Mouse (Mus musculus) midbrain, embryonic 15.5 days (tissue): Measurements from ENCODE around the gene Catsperg1. TPM values are rescaled to one million over a fixed set of nuclear protein-coding genes. Genes with fewer than 3 reads are reported as not detected.

Experiments
- ATAC-seq: fragments of 200-750 bp; cut with Nextera tagmentation; replicated peaks from 2 replicates; pipeline ENCODE4 v1.8.0; 2017; ENCODE audit warnings: moderate TSS enrichment
- H3K27ac ChIP-seq: fragments of 300-500 bp; sonication (generic); 2 replicates; pipeline ENCODE4 v1.5.1; 2015; ENCODE audit warnings: mild to moderate bottlenecking, inconsistent platforms
- H3K27me3 ChIP-seq: fragments of 300-500 bp; sonication (generic); replicated peaks from 2 replicates; pipeline ENCODE4 v1.6.1; 2015; ENCODE audit warnings: inconsistent platforms
- H3K36me3 ChIP-seq: fragments of 300-500 bp; sonication (generic); replicated peaks from 2 replicates; pipeline ENCODE4 v1.6.1; 2015; ENCODE audit warnings: inconsistent platforms
- H3K4me1 ChIP-seq: fragments of 300-500 bp; sonication (generic); 2 replicates; pipeline ENCODE4 v1.6.1; 2015; ENCODE audit warnings: inconsistent platforms
- H3K4me2 ChIP-seq: fragments of 300-500 bp; sonication (generic); 2 replicates; pipeline ENCODE4 v1.6.1; 2015; ENCODE audit warnings: inconsistent platforms, mild to moderate bottlenecking, moderate library complexity
- H3K4me3 ChIP-seq: fragments of 300-500 bp; sonication (generic); 2 replicates; pipeline ENCODE4 v1.5.1; 2015; ENCODE audit warnings: mild to moderate bottlenecking, inconsistent platforms
- H3K9ac ChIP-seq: fragments of 300-500 bp; sonication (generic); 2 replicates; pipeline ENCODE4 v1.6.1; 2015; ENCODE audit warnings: mild to moderate bottlenecking, inconsistent platforms
- H3K9me3 ChIP-seq: fragments of 300-500 bp; sonication (generic); 2 replicates; pipeline ENCODE4 v1.6.1; 2016; ENCODE audit warnings: inconsistent platforms
- WGBS: fragments of 180-500 bp; shearing (Covaris S2); methylation state at CpG from one replicate; pipeline ENCODE4 v1.1.7; 2015; ENCODE audit warnings: mixed read lengths; 5-methylcytosine and 5-hydroxymethylcytosine counted together
- polyA plus RNA-seq: library from polyadenylated mRNA; unstranded; fragments of >200 nt; fragmentation: Nextera tagmentation; extraction: Ambion mirVana; gene quantifications from 2 replicates; pipeline ENCODE4 v1.2.1, GENCODE M21; 2015

Gene Catsperg1
- polyA plus RNA-seq, result 4.2 and 5.3 TPM in 2 replicates

GRCm38 (mm10) chr7:29213675-29214082 is at the start of gene Catsperg1:
Gene Catsperg1, minus strand, starts transcription at chr7:29214035.
- WGBS, result 2% methylated on average over 20 of the region's 20 CpGs
- H3K9me3 ChIP-seq, result no peaks in the 10 kb centered on the region
- H3K36me3 ChIP-seq, result no peaks in the 10 kb centered on the region
- peaks cover 7% of the 10 kb centered on the region; the same call in 1 of the 2 replicates for H3K27me3 ChIP-seq
- H3K4me2 ChIP-seq, result peak within 1 kb of the TSS; percentile 53
- peaks cover 16% of the 10 kb centered on the region for H3K4me1 ChIP-seq
- H3K4me3 ChIP-seq, result peak within 1 kb of the TSS; percentile 33
- peak within 1 kb of the TSS; percentile 65 for H3K27ac ChIP-seq
- peak; percentile 88 for ATAC-seq
- no peak within 1 kb of the TSS for H3K9ac ChIP-seq

GRCm38 (mm10) chr7:29262151-29262550 is 48.3 kb upstream of the Catsperg1 start:
- Histone ChIP-seq H3K4me1 (0 out of 2 replicates have a peak, but pooled peaks cover 5% of the 10 kb centered on the region), H3K27ac (no peak overlapping the region), H3K9me3 (no peaks in the 10 kb centered on the region), H3K36me3 (no peaks in the 10 kb centered on the region), H3K4me2 (no peak overlapping the region), H3K27me3 (no peaks in the 10 kb centered on the region), H3K9ac (no peak overlapping the region), H3K4me3 (no peak overlapping the region)
- no peak for ATAC-seq
- 86% methylated on average over 6 of the region's 6 CpGs for WGBS

GRCm38 (mm10) chr7:29259781-29260730 is 46.2 kb upstream of the Catsperg1 start:
- H3K4me1 ChIP-seq, result 0 out of 2 replicates have a peak, but pooled peaks cover 5% of the 10 kb centered on the region
- H3K4me3 ChIP-seq, result no peak overlapping the region
- H3K36me3 ChIP-seq, result no peaks in the 10 kb centered on the region
- no peak overlapping the region for H3K4me2 ChIP-seq
- H3K9ac ChIP-seq, result no peak overlapping the region
- H3K27ac ChIP-seq, result no peak overlapping the region
- WGBS, result 62% methylated on average over 10 of the region's 10 CpGs
- H3K27me3 ChIP-seq, result no peaks in the 10 kb centered on the region
- no peaks in the 10 kb centered on the region for H3K9me3 ChIP-seq
- ATAC-seq, result 0 out of 2 replicates have a peak, but pooled peaks have one; percentile 27

GRCm38 (mm10) chr7:29257368-29257767 is 43.5 kb upstream of the Catsperg1 start:
- ATAC-seq, result no peak
- no peak overlapping the region for H3K9ac ChIP-seq
- H3K4me2 ChIP-seq, result no peak overlapping the region
- H3K27me3 ChIP-seq, result no peaks in the 10 kb centered on the region
- H3K27ac ChIP-seq, result no peak overlapping the region
- H3K4me3 ChIP-seq, result no peak overlapping the region
- no peaks in the 10 kb centered on the region for H3K9me3 ChIP-seq
- no peaks in the 10 kb centered on the region for H3K36me3 ChIP-seq
- 100% methylated on average over 1 of the region's 1 CpGs for WGBS
- H3K4me1 ChIP-seq, result 0 out of 2 replicates have a peak, but pooled peaks cover 5% of the 10 kb centered on the region

- no peak overlapping the region for H3K4me2 ChIP-seq
- WGBS, result 83% methylated on average over 4 of the region's 4 CpGs
These were observed 42.0 kb upstream of the Catsperg1 start for GRCm38 (mm10) chr7:29255875-29256274.

GRCm38 (mm10) chr7:29253842-29254241 is 40.0 kb upstream of the Catsperg1 start:
- no peak for ATAC-seq
- WGBS, result 55% methylated on average over 5 of the region's 5 CpGs

More at GRCm38 (mm10) chr7:29255875-29256274, 42.0 kb upstream of the Catsperg1 start:
- no peak overlapping the region for H3K27ac ChIP-seq
- H3K9ac ChIP-seq, result no peak overlapping the region
- ATAC-seq, result no peak
- no peaks in the 10 kb centered on the region for H3K27me3 ChIP-seq
- H3K4me1 ChIP-seq, result 0 out of 2 replicates have a peak, but pooled peaks cover 5% of the 10 kb centered on the region
- H3K4me3 ChIP-seq, result no peak overlapping the region
- no peaks in the 10 kb centered on the region for H3K36me3 ChIP-seq
- H3K9me3 ChIP-seq, result no peaks in the 10 kb centered on the region

GRCm38 (mm10) chr7:29251166-29251565 is 37.3 kb upstream of the Catsperg1 start:
- WGBS, result 89% methylated on average over 3 of the region's 3 CpGs
- Histone ChIP-seq H3K9ac (no peak overlapping the region), H3K27me3 (peaks cover 14% of the 10 kb centered on the region), H3K4me3 (no peak overlapping the region), H3K9me3 (no peaks in the 10 kb centered on the region), H3K36me3 (no peaks in the 10 kb centered on the region), H3K27ac (no peak overlapping the region), H3K4me1 (peaks cover 7% of the 10 kb centered on the region; the same call in 1 of the 2 replicates), H3K4me2 (no peak overlapping the region)
- ATAC-seq, result no peak

More at GRCm38 (mm10) chr7:29253842-29254241, 40.0 kb upstream of the Catsperg1 start:
- no peak overlapping the region for H3K4me2 ChIP-seq
- H3K9ac ChIP-seq, result no peak overlapping the region
- H3K27me3 ChIP-seq, result no peaks in the 10 kb centered on the region
- H3K9me3 ChIP-seq, result no peaks in the 10 kb centered on the region
- H3K36me3 ChIP-seq, result no peaks in the 10 kb centered on the region
- H3K4me3 ChIP-seq, result no peak overlapping the region
- H3K4me1 ChIP-seq, result no peaks in the 10 kb centered on the region
- H3K27ac ChIP-seq, result no peak overlapping the region

GRCm38 (mm10) chr7:29248261-29248841 is 34.5 kb upstream of the Catsperg1 start, which contains the start of gene 2200002D01Rik:
Gene 2200002D01Rik, minus strand, starts transcription at chr7:29248466.
- Histone ChIP-seq H3K4me1 (peaks cover 7% of the 10 kb centered on the region; the same call in 1 of the 2 replicates), H3K27me3 (peaks cover 14% of the 10 kb centered on the region), H3K9me3 (no peaks in the 10 kb centered on the region), H3K27ac (no peak within 1 kb of the TSS), H3K9ac (no peak within 1 kb of the TSS), H3K36me3 (no peaks in the 10 kb centered on the region), H3K4me2 (peak within 1 kb of the TSS; percentile 33), H3K4me3 (0 out of 2 replicates have a peak within 1 kb of the TSS, but pooled peaks have one; percentile 13)
- WGBS, result 13% methylated on average over 20 of the region's 20 CpGs
- ATAC-seq, result no peak

GRCm38 (mm10) chr7:29247706-29248105 is 33.9 kb upstream of the Catsperg1 start:
- no peak overlapping the region for H3K9ac ChIP-seq

GRCm38 (mm10) chr7:29247314-29247700 is 33.5 kb upstream of the Catsperg1 start:
- H3K9me3 ChIP-seq, result no peaks in the 10 kb centered on the region
- peaks cover 7% of the 10 kb centered on the region; the same call in 1 of the 2 replicates for H3K4me1 ChIP-seq
- no peak overlapping the region for H3K27ac ChIP-seq
- WGBS, result 30% methylated on average over 16 of the region's 16 CpGs
- peaks cover 14% of the 10 kb centered on the region for H3K27me3 ChIP-seq
- ATAC-seq, result peak; percentile 49; the same call in 1 of the 2 replicates
- H3K4me3 ChIP-seq, result 0 out of 2 replicates have a peak overlapping the region, but pooled peaks have one; percentile 6
- no peak overlapping the region for H3K9ac ChIP-seq
- H3K4me2 ChIP-seq, result peak overlapping the region; percentile 33
- no peaks in the 10 kb centered on the region for H3K36me3 ChIP-seq

More at GRCm38 (mm10) chr7:29247706-29248105, 33.9 kb upstream of the Catsperg1 start:
- H3K4me2 ChIP-seq, result peak overlapping the region; percentile 33
- 0 out of 2 replicates have a peak overlapping the region, but pooled peaks have one; percentile 13 for H3K4me3 ChIP-seq
- H3K4me1 ChIP-seq, result peaks cover 7% of the 10 kb centered on the region; the same call in 1 of the 2 replicates
- H3K9me3 ChIP-seq, result no peaks in the 10 kb centered on the region
- ATAC-seq, result no peak; the same call in 1 of the 2 replicates
- H3K27ac ChIP-seq, result no peak overlapping the region
- H3K36me3 ChIP-seq, result no peaks in the 10 kb centered on the region
- peaks cover 14% of the 10 kb centered on the region for H3K27me3 ChIP-seq
- 16% methylated on average over 19 of the region's 19 CpGs for WGBS

- H3K9me3 ChIP-seq, result no peaks in the 10 kb centered on the region
- no peak overlapping the region for H3K27ac ChIP-seq
- peaks cover 7% of the 10 kb centered on the region; the same call in 1 of the 2 replicates for H3K4me1 ChIP-seq
- H3K9ac ChIP-seq, result no peak overlapping the region
- peaks cover 14% of the 10 kb centered on the region for H3K27me3 ChIP-seq
- H3K36me3 ChIP-seq, result no peaks in the 10 kb centered on the region
- no peak overlapping the region for H3K4me3 ChIP-seq
- H3K4me2 ChIP-seq, result no peak overlapping the region
- whole genome bisulfite sequencing, result 86% methylated on average over 21 of the region's 21 CpGs
- ATAC-seq, result no peak
These were observed 32.9 kb upstream of the Catsperg1 start for GRCm38 (mm10) chr7:29246619-29247313.
